Mouse (Mus musculus): ENCODE measurements around the gene 1810055G02Rik.

The 1810055G02Rik gene

GRCm38 (mm10) chr19:3695471-3695870 is 12.6 kb upstream of the 1810055G02Rik start:
- no peak for DNase-seq

- no peak for DNase-seq
These were observed 12.1 kb upstream of the 1810055G02Rik start for GRCm38 (mm10) chr19:3695976-3696375.

- no peak for DNase-seq
These were observed 10.1 kb upstream of the 1810055G02Rik start for GRCm38 (mm10) chr19:3698035-3698434.

- peak; percentile 84 for DNase-seq
These were observed 8.3 kb upstream of the 1810055G02Rik start for GRCm38 (mm10) chr19:3699508-3700438.

- no peak for DNase-seq
These were observed 5.6 kb upstream of the 1810055G02Rik start for GRCm38 (mm10) chr19:3702460-3702859.

GRCm38 (mm10) chr19:3706258-3706657 is 1.8 kb upstream of the 1810055G02Rik start:
- no peak for DNase-seq

- DNase-seq: no peak
These were observed 540 bp upstream of the 1810055G02Rik start for GRCm38 (mm10) chr19:3707553-3707952.

- no peak for DNase-seq
These were observed 1.1 kb downstream of the 1810055G02Rik start for GRCm38 (mm10) chr19:3709013-3709787.

GRCm38 (mm10) chr19:3710436-3710835 is 2.3 kb downstream of the 1810055G02Rik start:
- DNase-seq: no peak

- no peak for DNase-seq
These were observed 6.3 kb downstream of the 1810055G02Rik start for GRCm38 (mm10) chr19:3714381-3714780.

- DNase-seq: peak; percentile 78
These were observed 10.6 kb downstream of the 1810055G02Rik start for GRCm38 (mm10) chr19:3718481-3719361.

GRCm38 (mm10) chr19:3719362-3719891 is 11.3 kb downstream of the 1810055G02Rik start:
- peak; percentile 86 for DNase-seq

GRCm38 (mm10) chr19:3723170-3723569 is 15.1 kb downstream of the 1810055G02Rik start:
- no peak for DNase-seq

- DNase-seq: peak; percentile 48
These were observed 15.8 kb downstream of the 1810055G02Rik start for GRCm38 (mm10) chr19:3723904-3724303.

- peak; percentile 82 for DNase-seq
These were observed 16.7 kb downstream of the 1810055G02Rik start for GRCm38 (mm10) chr19:3724779-3725178.

GRCm38 (mm10) chr19:3728901-3729300 is 20.8 kb downstream of the 1810055G02Rik start:
- DNase-seq: no peak

- no peak for DNase-seq
These were observed 22.9 kb downstream of the 1810055G02Rik start for GRCm38 (mm10) chr19:3730781-3731646.

- DNase-seq: no peak
These were observed 27.9 kb downstream of the 1810055G02Rik start for GRCm38 (mm10) chr19:3736001-3736400.

- no peak for DNase-seq
These were observed 31.6 kb downstream of the 1810055G02Rik start for GRCm38 (mm10) chr19:3739650-3740049.

- DNase-seq: no peak
These were observed 34.6 kb downstream of the 1810055G02Rik start for GRCm38 (mm10) chr19:3742716-3743115.

- DNase-seq: no peak
These were observed 35.3 kb downstream of the 1810055G02Rik start for GRCm38 (mm10) chr19:3743362-3743761.
